Mouse (Mus musculus) monocyte, adult 59 days (primary cell): ENCODE results near the gene Pla2g16. TPM values are rescaled to one million over a fixed set of nuclear protein-coding genes. Genes with fewer than 3 reads are reported as not detected.

ENCODE experiments used
- total RNA-seq, 2 experiments: library from RNA; stranded (reverse); gene quantifications; one replicate each; pipeline ENCODE4 v1.2.4; 2023

The Pla2g16 gene
- total RNA-seq, result 1 to 10 TPM; 8.9 to 9.8 TPM

DNA sequence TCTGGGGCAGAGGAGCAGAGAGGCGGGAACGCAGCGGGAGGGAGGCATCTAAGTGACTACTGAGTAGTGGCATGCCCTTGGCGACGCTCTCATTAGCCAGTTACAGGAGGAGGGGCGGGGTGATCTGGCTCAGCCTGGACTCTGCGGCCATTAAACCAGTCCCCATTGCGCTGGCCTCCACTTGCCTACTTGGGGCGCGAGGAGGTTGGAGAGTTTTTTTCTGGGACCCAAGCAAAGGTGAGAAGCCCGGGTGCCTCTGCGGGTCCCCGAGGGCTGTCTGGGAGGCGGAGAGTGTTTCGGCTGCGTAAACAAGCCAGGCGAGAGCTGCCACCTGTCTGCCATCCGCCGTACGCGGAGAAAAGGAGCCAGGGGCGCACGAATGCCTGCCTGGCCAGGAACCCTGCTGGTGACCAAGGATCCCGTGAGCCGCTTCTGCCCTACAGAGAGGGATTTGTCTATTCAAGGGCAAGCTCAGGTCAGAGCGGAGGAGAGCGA lies at the start of gene Pla2g16:
Gene Pla2g16 (plus strand): TSS at position 132 of the 495 bp plus-strand sequence.

GRCm38 (mm10) chr19:7606801-7607689 lies 49.8 kb downstream of the Pla2g16 start, which contains the start of gene Lgals12:
TSS of gene Lgals12 (minus strand) at chr19:7607193.

DNA sequence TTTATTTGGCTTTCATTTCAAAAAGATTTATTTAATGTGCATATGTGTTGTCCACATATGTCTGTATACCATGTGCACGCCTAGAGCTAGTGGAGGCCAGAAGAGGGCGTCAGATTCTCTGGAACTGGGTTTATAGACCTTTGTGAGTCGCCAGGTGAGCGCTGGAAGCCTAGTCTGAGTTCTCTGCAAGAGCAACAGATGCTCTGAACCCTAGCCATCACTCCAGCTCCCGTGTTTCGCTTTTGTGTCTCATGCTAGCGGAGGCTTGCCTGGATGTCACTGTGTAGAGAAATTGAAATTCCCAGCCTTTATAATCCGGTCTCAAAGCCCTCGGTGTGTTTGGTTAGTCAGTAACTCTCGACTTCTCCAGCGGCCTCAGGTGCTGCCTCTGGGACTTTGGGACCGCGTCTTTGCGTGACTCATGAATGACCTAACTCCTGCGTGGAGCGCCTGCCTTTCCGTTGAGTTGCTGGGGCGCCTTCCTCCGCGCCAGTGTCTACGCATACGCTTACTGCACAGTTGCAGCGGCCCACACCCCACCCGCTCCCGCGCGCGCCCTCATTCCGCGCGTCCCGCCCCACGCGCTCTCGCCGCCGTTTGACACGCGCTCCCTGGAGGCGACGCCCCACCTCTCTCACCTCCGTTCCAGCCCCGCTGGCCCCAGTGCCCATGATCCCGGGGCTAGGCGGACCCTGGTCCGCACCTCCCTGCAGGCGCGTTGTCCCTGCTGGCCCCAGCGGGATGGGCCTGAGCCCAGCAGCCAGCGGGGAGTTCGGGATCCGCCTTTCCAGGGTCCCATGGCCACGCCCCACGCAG lies 54.9 kb downstream of the Pla2g16 start, which contains the start of gene Hrasls5:
Gene Hrasls5 (plus strand): TSS at position 600 of the 816 bp plus-strand sequence.

Other genes with a start within 250 kb of the Pla2g16 start
- 100 to 1,000 TPM; 140 to 159 TPM for gene Mark2, start 215.6 kb upstream of the Pla2g16 start, total RNA-seq
- 10 to 100 TPM; 15.7 to 21.1 TPM for gene Spindoc, start 174.5 kb upstream of the Pla2g16 start, total RNA-seq
- gene 2700081O15Rik, start 139.8 kb upstream of the Pla2g16 start, total RNA-seq, result 1 to 10 TPM; 3.2 to 3.4 TPM
- gene Rtn3, start 74.2 kb upstream of the Pla2g16 start, total RNA-seq, result 10 to 100 TPM; 84.6 to 85.5 TPM
- 10 to 100 TPM; 45.4 to 49.1 TPM for gene Atl3, start 63.4 kb upstream of the Pla2g16 start, total RNA-seq
- gene Lgals12, start 49.7 kb downstream of the Pla2g16 start, total RNA-seq, result not detected
- not detected for gene Hrasls5, start 55.1 kb downstream of the Pla2g16 start, total RNA-seq
- gene Slc22a19, start 153.9 kb downstream of the Pla2g16 start, total RNA-seq, result not detected
- gene Slc22a26, start 245.2 kb downstream of the Pla2g16 start, total RNA-seq, result not detected